Mouse (Mus musculus) E14TG2a.4 (cell line): ENCODE measurements around the gene Ikzf2.

Experiments used
- CTCF ChIP-seq: conservative IDR thresholded peaks from 2 replicates; pipeline ENCODE4 v1.5.1; 2014; ENCODE audit warnings: low read length
- POU5F1 ChIP-seq: IDR thresholded peaks from 2 replicates; pipeline ENCODE4 v1.6.1; 2014; ENCODE audit warnings: low read length, borderline replicate concordance

- TF ChIP-seq CTCF (no peak), POU5F1 (no peak)
These were observed 57.5 kb downstream of the Ikzf2 start for GRCm38 (mm10) chr1:69629513-69629912.
